Mouse (Mus musculus) urinary bladder, postnatal 0 days (tissue): ENCODE measurements around the gene Acnat2. TPM values are rescaled to one million over a fixed set of nuclear protein-coding genes. Genes with fewer than 3 reads are reported as not detected.

Source experiments
- polyA plus RNA-seq: library from polyadenylated mRNA; unstranded; fragments of >200 nt; fragmentation: Nextera tagmentation; extraction: Ambion mirVana; gene quantifications from 2 replicates; pipeline ENCODE4 v1.2.1, GENCODE M21; 2015

Gene Acnat2
- not detected in 2 replicates for polyA plus RNA-seq

GRCm38 (mm10) chr4:49407957-49408356, at the start of gene Acnat2:
Gene Acnat2, minus strand, starts transcription at chr4:49408151.

Other genes with a start within 250 kb of the Acnat2 start
- gene Acnat1, start 65.8 kb upstream of the Acnat2 start, polyA plus RNA-seq = not detected in 2 replicates
- not detected in 2 replicates for gene Baat, start 98.4 kb upstream of the Acnat2 start, polyA plus RNA-seq
- gene Mrpl50, start 112.9 kb upstream of the Acnat2 start, polyA plus RNA-seq = 32.8 and 41.5 TPM in 2 replicates
- 2.6 and 2.7 TPM in 2 replicates for gene Zfp189, start 113.0 kb upstream of the Acnat2 start, polyA plus RNA-seq
- 0.52 and 2.2 TPM in 2 replicates for gene Aldob, start 141.4 kb upstream of the Acnat2 start, polyA plus RNA-seq
- 69.0 and 81.8 TPM in 2 replicates for gene Tmem246, start 189.7 kb upstream of the Acnat2 start, polyA plus RNA-seq
- 19.0 and 22.8 TPM in 2 replicates for gene Rnf20, start 223.9 kb upstream of the Acnat2 start, polyA plus RNA-seq